Mouse (Mus musculus) intestine, embryonic 16.5 days (tissue): ENCODE data around the gene Cdk5r2. TPM values are rescaled to one million over a fixed set of nuclear protein-coding genes. Genes with fewer than 3 reads are reported as not detected.

Source experiments
- ATAC-seq: fragments of 200-750 bp; cut with Nextera tagmentation; 2 replicates; pipeline ENCODE4 v1.8.0; 2017; ENCODE audit warnings: moderate TSS enrichment, moderate library complexity
- H3K27ac ChIP-seq: fragments of 300-500 bp; sonication (generic); 2 replicates; pipeline ENCODE4 v1.5.1; 2014; ENCODE audit warnings: mild to moderate bottlenecking, low read length
- H3K27me3 ChIP-seq: fragments of 300-500 bp; sonication (generic); replicated peaks from 2 replicates; pipeline ENCODE4 v1.6.1; 2014; ENCODE audit warnings: low read length, control low read depth, mixed read lengths; ENCODE audit not compliant: control insufficient read depth, insufficient read depth
- H3K36me3 ChIP-seq: fragments of 300-500 bp; sonication (generic); 2 replicates; pipeline ENCODE4 v1.6.1; 2014; ENCODE audit warnings: low read length, control low read depth; ENCODE audit not compliant: control insufficient read depth, insufficient read depth
- H3K4me1 ChIP-seq: fragments of 300-500 bp; sonication (generic); 2 replicates; pipeline ENCODE4 v1.6.1; 2014; ENCODE audit warnings: low read length, control low read depth, mixed read lengths; ENCODE audit not compliant: control insufficient read depth, insufficient read depth
- H3K4me2 ChIP-seq: fragments of 300-500 bp; sonication (generic); 2 replicates; pipeline ENCODE4 v1.6.1; 2014; ENCODE audit warnings: low read depth, low read length, control low read depth
- H3K4me3 ChIP-seq: fragments of 300-500 bp; sonication (generic); 2 replicates; pipeline ENCODE4 v1.5.1; 2014; ENCODE audit warnings: mild to moderate bottlenecking, low read length
- H3K9ac ChIP-seq: fragments of 300-500 bp; sonication (generic); 2 replicates; pipeline ENCODE4 v1.6.1; 2014; ENCODE audit warnings: low read depth, low read length
- H3K9me3 ChIP-seq: fragments of 300-500 bp; sonication (generic); 2 replicates; pipeline ENCODE4 v1.6.1; 2016; ENCODE audit warnings: low read length, control low read depth; ENCODE audit not compliant: control insufficient read depth
- WGBS: fragments of 180-500 bp; shearing (Covaris S2); extraction: QIAGEN DNeasy Blood & Tissue Kit; methylation state at CpG from one replicate; pipeline ENCODE4 v1.1.7; 2014; 5-methylcytosine and 5-hydroxymethylcytosine counted together
- polyA plus RNA-seq: library from polyadenylated mRNA; unstranded; fragments of >200 nt; fragmentation: Nextera tagmentation; extraction: Ambion mirVana; gene quantifications from 2 replicates; pipeline ENCODE4 v1.2.1, GENCODE M21; 2015

The Cdk5r2 gene
- polyA plus RNA-seq = 0.07 and 0.18 TPM in 2 replicates

GRCm38 (mm10) chr1:74854306-74855056 is at the start of gene Cdk5r2:
Cdk5r2 (plus strand) TSS chr1:74854934.
- 3% methylated on average over 39 of the region's 39 CpGs for WGBS
- H3K4me3 ChIP-seq = peak within 1 kb of the TSS; percentile 72
- H3K9me3 ChIP-seq = no peaks in the 10 kb centered on the region
- peak; percentile 90 for ATAC-seq
- no peak within 1 kb of the TSS for H3K27ac ChIP-seq
- peaks cover 86% of the 10 kb centered on the region for H3K27me3 ChIP-seq
- peak within 1 kb of the TSS; percentile 66 for H3K9ac ChIP-seq
- no peaks in the 10 kb centered on the region for H3K36me3 ChIP-seq
- H3K4me2 ChIP-seq = peak within 1 kb of the TSS; percentile 100
- H3K4me1 ChIP-seq = peaks cover 27% of the 10 kb centered on the region

DNA sequence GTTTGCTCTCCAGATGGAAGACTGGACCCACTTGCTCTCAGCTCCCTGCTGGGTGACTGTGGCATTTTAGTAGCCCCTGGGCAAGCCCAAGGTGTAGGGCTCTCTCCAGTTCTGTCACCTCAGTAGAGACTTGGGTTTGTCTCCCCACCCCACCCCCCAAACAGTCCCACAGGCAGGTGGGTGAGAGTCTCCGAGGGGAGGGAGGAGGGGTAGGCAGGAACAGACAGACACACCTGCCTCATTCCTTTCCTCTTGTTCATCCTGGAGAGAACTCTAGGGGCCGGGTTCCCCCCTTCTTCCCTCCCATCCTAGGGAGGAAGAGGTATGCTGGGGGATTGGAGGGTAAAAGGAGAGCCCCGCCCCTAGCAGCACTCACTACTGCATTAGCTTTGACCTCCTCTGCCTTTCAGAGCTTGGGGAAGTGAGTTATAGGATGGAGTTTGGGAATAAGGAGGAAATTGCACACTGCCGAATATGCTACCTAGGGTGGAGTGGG is 49.3 kb upstream of the Cdk5r2 start:
- Histone ChIP-seq H3K27me3 (peaks cover 79% of the 10 kb centered on the region), H3K4me1 (peaks cover 27% of the 10 kb centered on the region), H3K27ac (no peak overlapping the region), H3K36me3 (no peaks in the 10 kb centered on the region), H3K9me3 (no peaks in the 10 kb centered on the region), H3K4me2 (no peak overlapping the region), H3K4me3 (no peak overlapping the region), H3K9ac (no peak overlapping the region)
- no peak for ATAC-seq
- 24% methylated on average over 4 of the region's 4 CpGs for WGBS

GRCm38 (mm10) chr1:74805843-74806242 is 48.9 kb upstream of the Cdk5r2 start:
- 16% methylated on average over 5 of the region's 5 CpGs for WGBS
- H3K4me2 ChIP-seq = no peak overlapping the region
- no peaks in the 10 kb centered on the region for H3K36me3 ChIP-seq
- no peaks in the 10 kb centered on the region for H3K9me3 ChIP-seq
- no peak for ATAC-seq
- H3K4me3 ChIP-seq = no peak overlapping the region
- peaks cover 75% of the 10 kb centered on the region for H3K27me3 ChIP-seq
- peaks cover 22% of the 10 kb centered on the region for H3K4me1 ChIP-seq
- no peak overlapping the region for H3K9ac ChIP-seq
- no peak overlapping the region for H3K27ac ChIP-seq

DNA sequence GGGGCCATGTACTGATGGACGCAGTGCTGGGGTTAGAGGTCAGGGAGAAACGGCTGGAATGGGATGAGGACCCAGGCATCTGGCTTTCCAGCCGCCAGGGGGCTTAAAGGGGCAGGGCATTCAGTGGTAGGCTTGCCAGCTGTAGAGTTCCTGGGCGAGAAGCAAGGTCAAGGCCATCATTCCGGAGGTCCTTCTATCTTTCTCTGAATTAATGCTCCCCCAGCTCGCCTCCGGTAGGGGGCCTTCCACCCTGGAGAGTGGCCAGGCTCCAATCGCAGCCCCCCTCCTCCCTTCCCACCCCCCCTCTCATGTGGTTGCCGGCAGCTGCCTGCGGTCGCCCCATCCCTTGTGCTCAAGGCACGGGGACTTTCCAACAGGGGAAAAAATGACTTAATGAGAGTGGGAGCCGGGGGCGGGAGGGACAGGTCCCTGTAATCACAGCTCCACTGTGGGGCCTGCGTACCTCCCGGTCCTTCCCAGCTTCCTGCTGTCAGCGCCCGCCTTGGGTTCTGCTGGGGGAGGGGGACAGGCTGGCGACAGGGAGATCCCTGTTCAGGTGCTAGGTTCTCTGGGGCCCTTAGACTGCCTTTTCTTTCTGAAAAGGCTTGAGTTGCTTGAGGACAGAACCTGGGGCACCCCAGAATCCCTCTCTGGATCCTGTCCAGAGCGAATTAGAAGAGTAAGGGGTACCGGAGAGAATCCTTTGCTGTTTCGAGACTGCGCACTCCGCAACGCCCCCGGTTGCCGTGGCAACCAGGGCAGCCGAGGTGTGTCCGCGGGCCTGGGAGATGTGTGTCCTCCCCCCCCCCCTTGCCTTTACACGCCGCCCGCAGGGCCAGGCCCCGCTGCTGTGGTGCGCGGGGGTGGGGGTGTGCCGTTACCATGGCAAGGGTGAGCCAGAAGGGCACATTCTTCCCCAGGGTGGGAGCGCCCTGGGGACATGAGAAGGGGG is 48.1 kb upstream of the Cdk5r2 start:
- Histone ChIP-seq H3K27ac (no peak overlapping the region), H3K36me3 (no peaks in the 10 kb centered on the region), H3K4me2 (peak overlapping the region; percentile 34), H3K9me3 (no peaks in the 10 kb centered on the region), H3K27me3 (peaks cover 71% of the 10 kb centered on the region), H3K4me1 (peaks cover 21% of the 10 kb centered on the region), H3K4me3 (peak overlapping the region; percentile 22), H3K9ac (no peak overlapping the region; the same call in 1 of the 2 replicates)
- no peak for ATAC-seq
- WGBS = under 1% methylated on average over 38 of the region's 38 CpGs

DNA sequence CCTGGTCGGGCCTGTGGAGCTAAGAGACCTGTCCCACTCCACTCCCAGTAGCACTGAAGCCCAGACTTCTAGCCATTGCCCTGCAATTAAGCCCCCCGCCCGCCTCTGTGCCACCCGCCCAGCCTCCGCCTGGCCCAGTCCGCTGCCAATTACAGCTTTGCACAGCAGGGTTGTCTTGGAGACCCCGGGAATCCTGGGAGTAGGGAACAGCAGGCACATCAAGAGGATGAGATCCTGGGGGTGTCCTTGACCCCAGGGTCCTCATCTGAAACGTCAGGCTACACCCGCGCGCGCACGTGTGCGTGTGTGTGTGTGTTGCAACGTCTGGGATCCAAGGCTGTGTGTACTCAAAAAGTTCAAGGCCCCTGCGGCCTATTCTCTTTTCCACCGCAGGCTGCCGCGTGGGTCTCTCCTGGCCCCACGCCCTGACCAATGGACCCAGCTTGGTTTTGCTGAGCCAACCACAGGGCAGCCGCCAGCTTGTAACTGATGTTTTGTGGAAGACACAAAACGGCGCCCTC is 47.1 kb upstream of the Cdk5r2 start:
- peak; percentile 7; the same call in 1 of the 2 replicates for ATAC-seq
- WGBS = 5% methylated on average over 23 of the region's 23 CpGs
- Histone ChIP-seq H3K4me2 (0 out of 2 replicates have a peak overlapping the region, but pooled peaks have one; percentile 5), H3K9ac (no peak overlapping the region), H3K4me3 (no peak overlapping the region), H3K9me3 (no peaks in the 10 kb centered on the region), H3K27ac (no peak overlapping the region), H3K27me3 (peaks cover 62% of the 10 kb centered on the region), H3K4me1 (peaks cover 21% of the 10 kb centered on the region), H3K36me3 (no peaks in the 10 kb centered on the region)

DNA sequence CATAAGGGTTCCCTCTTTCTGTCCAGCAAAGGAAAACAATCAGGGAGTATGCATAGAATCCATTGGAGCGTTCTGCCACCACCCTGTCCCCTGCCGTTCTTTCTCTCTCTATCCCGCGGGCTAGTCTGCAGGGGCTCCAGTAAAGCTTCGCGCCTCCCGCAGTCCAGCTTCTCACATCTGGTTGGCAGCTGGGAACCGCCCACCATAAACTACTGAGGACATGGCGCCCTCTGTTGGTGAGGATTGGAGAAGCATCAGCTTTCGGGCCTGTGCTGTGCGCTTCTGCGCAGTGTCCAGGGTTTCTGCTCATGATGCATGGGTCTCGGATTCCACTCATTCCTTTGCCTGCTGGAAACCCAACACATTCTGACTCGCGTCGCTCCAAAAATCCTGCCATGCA is 46.7 kb upstream of the Cdk5r2 start:
- Histone ChIP-seq H3K4me3 (0 out of 2 replicates have a peak overlapping the region, but pooled peaks have one; percentile 23), H3K4me2 (0 out of 2 replicates have a peak overlapping the region, but pooled peaks have one; percentile 23), H3K27me3 (peaks cover 57% of the 10 kb centered on the region), H3K9me3 (no peaks in the 10 kb centered on the region), H3K4me1 (peaks cover 21% of the 10 kb centered on the region), H3K36me3 (no peaks in the 10 kb centered on the region), H3K9ac (no peak overlapping the region), H3K27ac (no peak overlapping the region)
- 0% methylated on average over 16 of the region's 16 CpGs for WGBS
- peak; percentile 83 for ATAC-seq

GRCm38 (mm10) chr1:74809007-74809406 is 45.7 kb upstream of the Cdk5r2 start:
- Histone ChIP-seq H3K4me2 (no peak overlapping the region), H3K27ac (no peak overlapping the region), H3K36me3 (no peaks in the 10 kb centered on the region), H3K9ac (no peak overlapping the region), H3K4me1 (peaks cover 17% of the 10 kb centered on the region), H3K4me3 (no peak overlapping the region), H3K9me3 (no peaks in the 10 kb centered on the region), H3K27me3 (peaks cover 48% of the 10 kb centered on the region)
- no peak for ATAC-seq
- WGBS = 56% methylated on average over 10 of the region's 10 CpGs

- Histone ChIP-seq H3K4me1 (no peaks in the 10 kb centered on the region), H3K27ac (no peak overlapping the region), H3K4me2 (no peak overlapping the region), H3K9ac (no peak overlapping the region), H3K9me3 (no peaks in the 10 kb centered on the region), H3K36me3 (no peaks in the 10 kb centered on the region), H3K4me3 (no peak overlapping the region), H3K27me3 (0 out of 2 replicates have a peak, but pooled peaks cover 2% of the 10 kb centered on the region)
- no peak for ATAC-seq
- 76% methylated on average over 9 of the region's 9 CpGs for WGBS
Observed at GRCm38 (mm10) chr1:74814931-74815647, 39.6 kb upstream of the Cdk5r2 start.
